Mouse (Mus musculus): ENCODE results near the gene Rpap2. TPM values are rescaled to one million over a fixed set of nuclear protein-coding genes. Genes with fewer than 3 reads are reported as not detected.

Rpap2 gene
- 21.8 and 23.8 TPM in 2 replicates for polyA plus RNA-seq (2015; fragmentation: Nextera tagmentation; extraction: Ambion mirVana)

DNA sequence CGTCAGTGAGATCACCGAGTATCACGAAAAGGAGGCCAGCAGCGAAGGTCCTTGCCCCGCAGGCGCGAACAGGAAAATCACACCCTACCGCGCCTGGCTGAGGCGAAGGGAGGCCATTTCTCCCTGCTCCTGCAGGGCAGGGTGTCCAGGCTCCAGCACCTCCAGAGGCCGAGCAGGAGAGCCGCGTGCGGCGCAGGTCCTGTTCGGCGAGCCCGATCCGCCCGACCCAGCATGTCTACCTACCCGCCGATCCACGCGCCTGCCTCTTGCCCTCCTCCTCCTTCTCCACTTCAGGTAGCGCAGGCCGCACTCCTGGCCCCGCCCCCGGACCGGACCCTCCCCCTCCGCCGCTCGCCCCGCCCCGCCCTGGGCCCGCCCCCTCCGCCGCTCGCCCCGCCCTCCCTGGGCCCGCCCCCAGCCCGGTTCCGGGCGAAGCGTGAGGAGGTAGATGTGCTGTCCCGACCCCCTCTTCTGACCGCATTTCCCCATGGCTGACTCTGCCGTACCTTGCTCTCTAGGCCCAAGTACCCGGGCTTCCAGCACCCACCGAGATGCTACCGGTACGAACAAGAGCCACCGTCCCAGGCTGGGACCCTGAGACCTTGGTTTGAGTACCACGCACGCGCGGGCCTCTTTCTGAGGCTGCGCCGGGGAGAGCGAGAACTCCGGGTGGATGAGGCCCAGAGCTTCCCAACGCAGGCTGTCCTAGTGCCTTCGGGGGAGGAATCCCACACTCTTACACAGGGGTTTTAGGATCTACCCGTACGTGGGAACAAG, at the start of gene Rpap2, which contains the start of gene Glmn:
Rpap2 (plus strand) TSS at position 73 of the 777 bp plus-strand sequence.
Glmn (minus strand) TSS at position 588 of the 777 bp plus-strand sequence.
- WGBS: 1% methylated on average over 55 of the region's 64 CpGs
- H3K9me3 ChIP-seq: no peaks in the 10 kb centered on the region

DNA sequence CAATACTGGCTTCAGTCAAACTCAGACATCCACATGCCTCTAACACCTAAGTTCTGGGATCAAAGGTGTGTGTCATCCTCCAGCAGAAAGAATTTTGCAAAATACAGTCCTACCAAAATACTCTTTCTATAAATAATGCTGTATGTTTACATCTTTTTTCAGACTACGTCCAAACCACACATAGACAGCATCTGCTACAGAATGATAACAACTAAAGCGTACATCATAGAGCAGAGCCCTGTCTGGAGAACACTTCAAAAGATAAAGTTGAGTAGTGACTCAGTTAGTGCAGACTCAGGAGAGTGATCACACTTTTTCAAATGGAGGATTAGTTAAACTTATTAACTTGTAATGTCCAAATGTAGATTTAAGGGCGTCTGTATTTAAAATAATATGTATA, 49.2 kb upstream of the Rpap2 start:
- no peak overlapping the region for H3K4me2 ChIP-seq
- ATAC-seq (ENCODE audit: low read depth): no peak
- WGBS: 89% methylated on average over 3 of the region's 3 CpGs
- peaks cover 30% of the 10 kb centered on the region for H3K36me3 ChIP-seq
- H3K27ac ChIP-seq (replicated peaks): no peak overlapping the region
- no peaks in the 10 kb centered on the region for H3K9me3 ChIP-seq
- H3K27me3 ChIP-seq: no peaks in the 10 kb centered on the region
- H3K4me3 ChIP-seq: no peak overlapping the region
- no peak overlapping the region for H3K9ac ChIP-seq
- H3K4me1 ChIP-seq (replicated peaks): no peaks in the 10 kb centered on the region

More for the DNA sequence above, at the start of gene Rpap2, which contains the start of gene Glmn:
- Histone ChIP-seq H3K9ac (peak within 1 kb of the TSS; percentile 82), H3K27ac (replicated peaks) (peak within 1 kb of the TSS; percentile 91), H3K4me2 (peak within 1 kb of the TSS; percentile 64), H3K4me3 (peak within 1 kb of the TSS; percentile 74), H3K27me3 (no peaks in the 10 kb centered on the region), H3K36me3 (peaks cover 16% of the 10 kb centered on the region), H3K4me1 (replicated peaks) (peaks cover 14% of the 10 kb centered on the region)
- peak; percentile 98 for ATAC-seq (ENCODE audit: low read depth)

DNA sequence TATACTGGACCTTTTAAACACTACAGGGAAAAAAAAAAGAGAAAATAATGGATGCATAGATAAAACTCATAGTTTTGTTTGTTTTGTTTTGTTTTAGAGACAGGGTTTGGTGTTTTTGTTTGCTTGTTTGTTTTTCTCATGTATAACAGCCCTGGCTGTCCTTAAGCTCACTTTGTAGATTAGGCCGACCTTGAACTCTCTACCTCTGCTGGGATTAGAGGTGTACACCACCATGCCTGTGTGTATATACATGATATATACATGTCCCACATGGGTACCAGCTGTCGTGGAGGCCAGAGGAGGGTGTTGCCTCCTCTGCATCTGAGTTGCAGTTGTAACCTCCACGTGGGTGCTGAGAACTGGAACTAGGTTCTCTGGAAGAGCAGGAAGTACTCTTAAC, 48.7 kb upstream of the Rpap2 start:
- Histone ChIP-seq H3K4me2 (no peak overlapping the region), H3K9ac (no peak overlapping the region), H3K4me1 (replicated peaks) (no peaks in the 10 kb centered on the region), H3K9me3 (no peaks in the 10 kb centered on the region), H3K4me3 (no peak overlapping the region), H3K27ac (replicated peaks) (no peak overlapping the region), H3K27me3 (no peaks in the 10 kb centered on the region), H3K36me3 (peaks cover 30% of the 10 kb centered on the region)
- ATAC-seq (ENCODE audit: low read depth): no peak
- 86% methylated on average over 3 of the region's 3 CpGs for WGBS

DNA sequence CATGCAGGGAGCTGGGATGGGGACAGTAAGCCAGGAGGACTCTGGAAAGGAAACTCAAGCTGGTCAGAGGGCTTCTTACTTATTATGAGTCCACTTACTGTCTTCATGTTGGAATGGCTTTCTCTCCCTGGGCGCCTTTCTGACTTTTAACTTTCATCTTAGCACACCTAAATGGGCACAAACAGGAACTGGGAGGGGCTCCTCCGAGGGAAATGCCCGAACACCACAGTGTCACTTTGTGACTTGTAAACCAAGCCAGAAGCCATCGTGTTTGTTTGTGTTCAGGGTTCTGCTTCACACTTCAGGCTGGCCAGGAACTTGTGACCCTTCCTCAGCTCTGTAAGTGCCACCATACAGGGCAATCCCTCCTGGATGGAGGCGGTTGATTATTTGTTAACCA, 42.8 kb upstream of the Rpap2 start:
- Histone ChIP-seq H3K4me1 (replicated peaks) (no peaks in the 10 kb centered on the region), H3K27me3 (no peaks in the 10 kb centered on the region), H3K36me3 (peaks cover 50% of the 10 kb centered on the region), H3K9me3 (no peaks in the 10 kb centered on the region), H3K27ac (replicated peaks) (no peak overlapping the region), H3K4me3 (no peak overlapping the region), H3K9ac (no peak overlapping the region), H3K4me2 (no peak overlapping the region)
- WGBS: 83% methylated on average over 5 of the region's 5 CpGs
- no peak for ATAC-seq (ENCODE audit: low read depth)

GRCm38 (mm10) chr5:107556969-107557368, 40.2 kb upstream of the Rpap2 start:
- H3K4me1 ChIP-seq (replicated peaks): no peaks in the 10 kb centered on the region
- no peak overlapping the region for H3K4me2 ChIP-seq
- H3K9ac ChIP-seq: no peak overlapping the region
- H3K27ac ChIP-seq (replicated peaks): no peak overlapping the region
- H3K9me3 ChIP-seq: no peaks in the 10 kb centered on the region
- WGBS: 91% methylated on average over 3 of the region's 3 CpGs
- H3K27me3 ChIP-seq: no peaks in the 10 kb centered on the region
- H3K36me3 ChIP-seq: peaks cover 63% of the 10 kb centered on the region
- no peak for ATAC-seq (ENCODE audit: low read depth)
- H3K4me3 ChIP-seq: no peak overlapping the region

DNA sequence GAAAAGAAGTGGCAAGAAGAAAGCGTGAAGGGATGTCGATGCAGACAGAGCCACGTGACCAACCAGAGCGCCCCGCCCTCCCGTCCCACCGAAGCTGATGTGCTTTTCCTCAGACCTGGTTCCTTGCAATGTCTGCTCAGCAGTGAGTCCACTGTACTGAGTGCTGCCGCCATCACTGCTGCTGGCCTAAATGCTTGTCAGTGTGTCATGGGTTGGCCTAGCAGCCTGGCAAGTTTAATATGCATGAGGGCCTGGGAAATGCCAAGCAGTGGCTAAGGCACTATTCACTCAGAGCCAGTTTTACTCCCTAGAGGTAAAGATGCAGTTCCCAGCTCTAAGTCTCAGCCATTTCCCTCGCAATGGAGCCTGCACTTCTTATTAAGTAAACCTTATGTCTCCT, 28.0 kb upstream of the Rpap2 start:
- peaks cover 57% of the 10 kb centered on the region for H3K36me3 ChIP-seq
- no peak overlapping the region for H3K9ac ChIP-seq
- WGBS: 93% methylated on average over 9 of the region's 9 CpGs
- no peaks in the 10 kb centered on the region for H3K9me3 ChIP-seq
- no peaks in the 10 kb centered on the region for H3K27me3 ChIP-seq
- H3K4me3 ChIP-seq: no peak overlapping the region
- H3K4me2 ChIP-seq: no peak overlapping the region
- ATAC-seq (ENCODE audit: low read depth): peak; percentile 47; the same call in 1 of the 2 replicates
- no peak overlapping the region for H3K27ac ChIP-seq (replicated peaks)
- H3K4me1 ChIP-seq (replicated peaks): no peaks in the 10 kb centered on the region

GRCm38 (mm10) chr5:107598380-107598779, 1.2 kb downstream of the Rpap2 start:
- Histone ChIP-seq H3K27ac (replicated peaks) (no peak overlapping the region), H3K4me1 (replicated peaks) (peaks cover 14% of the 10 kb centered on the region), H3K4me3 (peak overlapping the region; percentile 74), H3K4me2 (peak overlapping the region; percentile 64), H3K27me3 (no peaks in the 10 kb centered on the region), H3K9ac (peak overlapping the region; percentile 82), H3K36me3 (peaks cover 17% of the 10 kb centered on the region), H3K9me3 (no peaks in the 10 kb centered on the region)
- ATAC-seq (ENCODE audit: low read depth): no peak
- 24% methylated on average over 4 of the region's 4 CpGs for WGBS

GRCm38 (mm10) chr5:107611224-107611623, 14.1 kb downstream of the Rpap2 start:
- WGBS: 2% methylated on average over 2 of the region's 2 CpGs
- no peak overlapping the region for H3K9ac ChIP-seq

GRCm38 (mm10) chr5:107617986-107618385, 20.8 kb downstream of the Rpap2 start:
- Histone ChIP-seq H3K4me3 (no peak overlapping the region), H3K4me1 (replicated peaks) (no peaks in the 10 kb centered on the region), H3K4me2 (no peak overlapping the region), H3K9me3 (no peaks in the 10 kb centered on the region), H3K27me3 (no peaks in the 10 kb centered on the region), H3K27ac (replicated peaks) (no peak overlapping the region), H3K9ac (no peak overlapping the region), H3K36me3 (peaks cover 58% of the 10 kb centered on the region)
- ATAC-seq (ENCODE audit: low read depth): no peak
- WGBS: 76% methylated on average over 6 of the region's 6 CpGs

More at GRCm38 (mm10) chr5:107611224-107611623, 14.1 kb downstream of the Rpap2 start:
- Histone ChIP-seq H3K36me3 (peaks cover 43% of the 10 kb centered on the region), H3K27ac (replicated peaks) (no peak overlapping the region), H3K4me2 (no peak overlapping the region), H3K4me1 (replicated peaks) (no peaks in the 10 kb centered on the region), H3K4me3 (no peak overlapping the region), H3K9me3 (no peaks in the 10 kb centered on the region), H3K27me3 (no peaks in the 10 kb centered on the region)
- ATAC-seq (ENCODE audit: low read depth): no peak

GRCm38 (mm10) chr5:107621327-107621726, 24.2 kb downstream of the Rpap2 start:
- no peak overlapping the region for H3K27ac ChIP-seq (replicated peaks)
- peaks cover 56% of the 10 kb centered on the region for H3K36me3 ChIP-seq
- H3K4me2 ChIP-seq: no peak overlapping the region
- no peak for ATAC-seq (ENCODE audit: low read depth)
- H3K4me1 ChIP-seq (replicated peaks): no peaks in the 10 kb centered on the region
- H3K4me3 ChIP-seq: no peak overlapping the region
- H3K27me3 ChIP-seq: no peaks in the 10 kb centered on the region
- no peaks in the 10 kb centered on the region for H3K9me3 ChIP-seq
- no peak overlapping the region for H3K9ac ChIP-seq
- WGBS: 94% methylated on average over 3 of the region's 3 CpGs

DNA sequence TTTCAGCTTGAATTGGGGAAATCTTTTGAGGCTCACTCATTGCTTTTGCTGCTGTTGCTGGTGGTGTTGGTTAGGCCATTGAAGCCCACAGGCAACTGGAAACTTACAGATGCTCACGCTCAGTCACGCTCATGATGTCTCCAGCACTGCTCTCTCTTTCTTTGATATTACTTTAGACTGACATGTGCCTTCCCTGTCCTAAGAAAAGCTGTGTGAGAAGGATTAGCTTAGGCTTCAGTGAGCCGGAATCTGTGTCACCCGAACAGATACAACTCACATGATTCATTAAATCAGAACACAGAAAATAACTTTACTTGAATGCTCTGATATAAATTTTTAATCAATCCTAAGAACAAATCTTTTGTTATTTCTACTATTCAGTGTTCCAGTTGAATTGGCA, 36.5 kb downstream of the Rpap2 start:
- no peak for ATAC-seq (ENCODE audit: low read depth)
- no peak overlapping the region for H3K4me2 ChIP-seq

DNA sequence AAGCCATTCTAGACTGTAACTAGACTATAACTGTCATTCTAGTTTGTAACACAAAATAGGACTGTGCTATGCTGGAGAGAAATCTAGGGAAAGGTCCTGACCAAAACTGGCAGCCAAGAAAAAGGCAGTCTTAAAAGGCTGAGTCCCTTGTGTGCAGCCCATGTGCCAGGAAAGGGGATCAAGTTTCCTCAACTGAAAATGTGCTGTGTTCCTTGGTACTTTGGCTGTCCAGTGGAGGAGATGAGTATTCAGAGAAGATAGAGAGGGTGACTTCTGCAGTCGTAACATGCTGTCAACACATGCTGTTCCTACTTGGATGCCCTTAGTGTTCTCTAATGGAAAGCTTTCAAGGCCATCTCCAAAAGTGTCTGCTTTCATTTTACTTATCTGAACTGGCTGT, 39.9 kb downstream of the Rpap2 start:
- Histone ChIP-seq H3K27ac (replicated peaks) (no peak overlapping the region), H3K36me3 (0 out of 2 replicates have a peak, but pooled peaks cover 9% of the 10 kb centered on the region), H3K4me1 (replicated peaks) (no peaks in the 10 kb centered on the region), H3K4me3 (no peak overlapping the region), H3K9me3 (no peaks in the 10 kb centered on the region), H3K9ac (no peak overlapping the region), H3K27me3 (no peaks in the 10 kb centered on the region), H3K4me2 (no peak overlapping the region)
- no peak for ATAC-seq (ENCODE audit: low read depth)
- 82% methylated on average over 1 of the region's 1 CpGs for WGBS

More for the DNA sequence above, 36.5 kb downstream of the Rpap2 start:
- Histone ChIP-seq H3K9ac (no peak overlapping the region), H3K27me3 (no peaks in the 10 kb centered on the region), H3K4me1 (replicated peaks) (no peaks in the 10 kb centered on the region), H3K27ac (replicated peaks) (no peak overlapping the region), H3K36me3 (peaks cover 23% of the 10 kb centered on the region), H3K9me3 (no peaks in the 10 kb centered on the region), H3K4me3 (no peak overlapping the region)
- WGBS: 92% methylated on average over 4 of the region's 4 CpGs
